Mouse (Mus musculus): ENCODE measurements at regions not wholly inside any gene's neighbourhood (a gene's known extent, or its start where the extent isn't known, plus 50 kb on each side); places are given as distances from the start of the nearest gene placed in this dataset.

- Histone ChIP-seq H3K27ac (no peak overlapping the region), H3K27me3 (ENCODE audit: control insufficient read depth, insufficient read depth, low read length) (0 out of 2 replicates have a peak, but pooled peaks cover 3% of the 10 kb centered on the region), H3K4me3 (replicated peaks; ENCODE audit: low read length) (no peak overlapping the region), H3K4me2 (replicated peaks) (no peak overlapping the region), H3K36me3 (replicated peaks; ENCODE audit: control insufficient read depth, insufficient read depth) (no peaks in the 10 kb centered on the region), H3K4me1 (replicated peaks; ENCODE audit: control insufficient read depth, insufficient read depth, low read length) (0 out of 2 replicates have a peak, but pooled peaks cover 7% of the 10 kb centered on the region), H3K9me3 (ENCODE audit: control insufficient read depth, low read length) (no peaks in the 10 kb centered on the region), H3K9ac (no peak overlapping the region)
- DNase-seq (ENCODE audit: low spot score) (no peak), ATAC-seq (ENCODE audit: low FRiP score) (no peak)
- WGBS = 88% methylated on average over 9 of the region's 9 CpGs
Observed at GRCm38 (mm10) chr8:26813198-26813815, 163.8 kb upstream of the Zfp703 start.

GRCm38 (mm10) chr8:26815020-26815584 lies 162.0 kb upstream of the Zfp703 start:
- Histone ChIP-seq H3K9ac (no peak overlapping the region), H3K27me3 (ENCODE audit: control insufficient read depth, insufficient read depth, low read length) (0 out of 2 replicates have a peak, but pooled peaks cover 3% of the 10 kb centered on the region), H3K27ac (no peak overlapping the region), H3K4me2 (replicated peaks) (no peak overlapping the region), H3K4me1 (replicated peaks; ENCODE audit: control insufficient read depth, insufficient read depth, low read length) (no peaks in the 10 kb centered on the region), H3K4me3 (replicated peaks; ENCODE audit: low read length) (no peak overlapping the region), H3K9me3 (ENCODE audit: control insufficient read depth, low read length) (no peaks in the 10 kb centered on the region), H3K36me3 (replicated peaks; ENCODE audit: control insufficient read depth, insufficient read depth) (no peaks in the 10 kb centered on the region)
- 55% methylated on average over 15 of the region's 15 CpGs for WGBS
- DNase-seq (ENCODE audit: low spot score) = no peak
- no peak for ATAC-seq (ENCODE audit: low FRiP score)

- no peak overlapping the region for H3K9ac ChIP-seq
- 75% methylated on average over 7 of the region's 7 CpGs for WGBS
- no peak for DNase-seq (ENCODE audit: low spot score)
- no peak overlapping the region for H3K27ac ChIP-seq
- no peaks in the 10 kb centered on the region for H3K36me3 ChIP-seq (replicated peaks; ENCODE audit: control insufficient read depth, insufficient read depth)
- 0 out of 2 replicates have a peak, but pooled peaks cover 3% of the 10 kb centered on the region for H3K27me3 ChIP-seq (ENCODE audit: control insufficient read depth, insufficient read depth, low read length)
- H3K9me3 ChIP-seq (ENCODE audit: control insufficient read depth, low read length) = no peaks in the 10 kb centered on the region
- H3K4me2 ChIP-seq (replicated peaks) = no peak overlapping the region
- no peak overlapping the region for H3K4me3 ChIP-seq (replicated peaks; ENCODE audit: low read length)
- H3K4me1 ChIP-seq (replicated peaks; ENCODE audit: control insufficient read depth, insufficient read depth, low read length) = no peaks in the 10 kb centered on the region
- no peak for ATAC-seq (ENCODE audit: low FRiP score)
Observed at GRCm38 (mm10) chr8:26816977-26817376, 160.1 kb upstream of the Zfp703 start.

- no peak for ATAC-seq (ENCODE audit: low FRiP score)
- 88% methylated on average over 8 of the region's 8 CpGs for WGBS
Observed at GRCm38 (mm10) chr8:26824189-26824941, 152.8 kb upstream of the Zfp703 start.

GRCm38 (mm10) chr8:26828311-26828909 lies 148.7 kb upstream of the Zfp703 start:
- 48% methylated on average over 10 of the region's 10 CpGs for WGBS
- H3K4me3 ChIP-seq (replicated peaks; ENCODE audit: low read length) = no peak overlapping the region
- H3K27me3 ChIP-seq (ENCODE audit: control insufficient read depth, insufficient read depth, low read length) = no peaks in the 10 kb centered on the region; the same call in 1 of the 2 replicates
- ATAC-seq (ENCODE audit: low FRiP score) (no peak), DNase-seq (ENCODE audit: low spot score) (no peak)
- H3K4me1 ChIP-seq (replicated peaks; ENCODE audit: control insufficient read depth, insufficient read depth, low read length) = no peaks in the 10 kb centered on the region
- H3K36me3 ChIP-seq (replicated peaks; ENCODE audit: control insufficient read depth, insufficient read depth) = no peaks in the 10 kb centered on the region
- no peak overlapping the region for H3K27ac ChIP-seq
- H3K9ac ChIP-seq = no peak overlapping the region
- no peaks in the 10 kb centered on the region for H3K9me3 ChIP-seq (ENCODE audit: control insufficient read depth, low read length)
- H3K4me2 ChIP-seq (replicated peaks) = no peak overlapping the region

More at GRCm38 (mm10) chr8:26824189-26824941, 152.8 kb upstream of the Zfp703 start:
- H3K36me3 ChIP-seq (replicated peaks; ENCODE audit: control insufficient read depth, insufficient read depth) = no peaks in the 10 kb centered on the region
- no peaks in the 10 kb centered on the region for H3K9me3 ChIP-seq (ENCODE audit: control insufficient read depth, low read length)
- H3K4me2 ChIP-seq (replicated peaks) = no peak overlapping the region
- no peaks in the 10 kb centered on the region for H3K4me1 ChIP-seq (replicated peaks; ENCODE audit: control insufficient read depth, insufficient read depth, low read length)
- no peak overlapping the region for H3K4me3 ChIP-seq (replicated peaks; ENCODE audit: low read length)
- H3K9ac ChIP-seq = no peak overlapping the region
- DNase-seq (ENCODE audit: low spot score) = no peak
- H3K27me3 ChIP-seq (ENCODE audit: control insufficient read depth, insufficient read depth, low read length) = no peaks in the 10 kb centered on the region
- H3K27ac ChIP-seq = no peak overlapping the region

- DNase-seq (ENCODE audit: low spot score) (no peak), ATAC-seq (ENCODE audit: low FRiP score) (no peak)
- no peaks in the 10 kb centered on the region; the same call in 1 of the 2 replicates for H3K27me3 ChIP-seq (ENCODE audit: control insufficient read depth, insufficient read depth, low read length)
- no peaks in the 10 kb centered on the region for H3K9me3 ChIP-seq (ENCODE audit: control insufficient read depth, low read length)
- H3K9ac ChIP-seq = no peak overlapping the region
- H3K36me3 ChIP-seq (replicated peaks; ENCODE audit: control insufficient read depth, insufficient read depth) = no peaks in the 10 kb centered on the region
- no peak overlapping the region for H3K27ac ChIP-seq
- 86% methylated on average over 4 of the region's 4 CpGs for WGBS
- H3K4me3 ChIP-seq (replicated peaks; ENCODE audit: low read length) = no peak overlapping the region
- H3K4me1 ChIP-seq (replicated peaks; ENCODE audit: control insufficient read depth, insufficient read depth, low read length) = 0 out of 2 replicates have a peak, but pooled peaks cover 4% of the 10 kb centered on the region
- no peak overlapping the region for H3K4me2 ChIP-seq (replicated peaks)
Observed at GRCm38 (mm10) chr8:26829313-26829712, 147.8 kb upstream of the Zfp703 start.

GRCm38 (mm10) chr8:26831148-26831547 lies 146.0 kb upstream of the Zfp703 start:
- Histone ChIP-seq H3K4me3 (replicated peaks; ENCODE audit: low read length) (no peak overlapping the region), H3K4me1 (replicated peaks; ENCODE audit: control insufficient read depth, insufficient read depth, low read length) (0 out of 2 replicates have a peak, but pooled peaks cover 6% of the 10 kb centered on the region), H3K9ac (no peak overlapping the region), H3K36me3 (replicated peaks; ENCODE audit: control insufficient read depth, insufficient read depth) (no peaks in the 10 kb centered on the region), H3K27ac (no peak overlapping the region), H3K4me2 (replicated peaks) (no peak overlapping the region), H3K27me3 (ENCODE audit: control insufficient read depth, insufficient read depth, low read length) (no peaks in the 10 kb centered on the region; the same call in 1 of the 2 replicates), H3K9me3 (ENCODE audit: control insufficient read depth, low read length) (no peaks in the 10 kb centered on the region)
- no peak for ATAC-seq (ENCODE audit: low FRiP score)
- no peak for DNase-seq (ENCODE audit: low spot score)
- WGBS = 27% methylated on average over 5 of the region's 5 CpGs

- H3K27ac ChIP-seq = no peak overlapping the region
- no peaks in the 10 kb centered on the region; the same call in 1 of the 2 replicates for H3K27me3 ChIP-seq (ENCODE audit: control insufficient read depth, insufficient read depth, low read length)
- no peak overlapping the region for H3K4me3 ChIP-seq (replicated peaks; ENCODE audit: low read length)
- H3K4me1 ChIP-seq (replicated peaks; ENCODE audit: control insufficient read depth, insufficient read depth, low read length) = 0 out of 2 replicates have a peak, but pooled peaks cover 6% of the 10 kb centered on the region
- no peaks in the 10 kb centered on the region for H3K36me3 ChIP-seq (replicated peaks; ENCODE audit: control insufficient read depth, insufficient read depth)
- H3K9me3 ChIP-seq (ENCODE audit: control insufficient read depth, low read length) = no peaks in the 10 kb centered on the region
- 78% methylated on average over 6 of the region's 6 CpGs for WGBS
- H3K4me2 ChIP-seq (replicated peaks) = no peak overlapping the region
- ATAC-seq (ENCODE audit: low FRiP score) = no peak
- no peak overlapping the region for H3K9ac ChIP-seq
- DNase-seq (ENCODE audit: low spot score) = no peak
Observed at GRCm38 (mm10) chr8:26831790-26832189, 145.3 kb upstream of the Zfp703 start.

- H3K9ac ChIP-seq = no peak overlapping the region
- H3K27ac ChIP-seq = no peak overlapping the region
- H3K4me1 ChIP-seq (replicated peaks; ENCODE audit: control insufficient read depth, insufficient read depth, low read length) = 0 out of 2 replicates have a peak, but pooled peaks cover 6% of the 10 kb centered on the region
- H3K27me3 ChIP-seq (ENCODE audit: control insufficient read depth, insufficient read depth, low read length) = no peaks in the 10 kb centered on the region; the same call in 1 of the 2 replicates
- DNase-seq (ENCODE audit: low spot score) (no peak), ATAC-seq (ENCODE audit: low FRiP score) (no peak)
- no peak overlapping the region for H3K4me3 ChIP-seq (replicated peaks; ENCODE audit: low read length)
- 87% methylated on average over 3 of the region's 3 CpGs for WGBS
- no peaks in the 10 kb centered on the region for H3K36me3 ChIP-seq (replicated peaks; ENCODE audit: control insufficient read depth, insufficient read depth)
- no peaks in the 10 kb centered on the region for H3K9me3 ChIP-seq (ENCODE audit: control insufficient read depth, low read length)
- no peak overlapping the region for H3K4me2 ChIP-seq (replicated peaks)
Observed at GRCm38 (mm10) chr8:26832546-26832945, 144.6 kb upstream of the Zfp703 start.
